Mouse (Mus musculus): ENCODE results near the gene Myof.

The Myof gene

DNA sequence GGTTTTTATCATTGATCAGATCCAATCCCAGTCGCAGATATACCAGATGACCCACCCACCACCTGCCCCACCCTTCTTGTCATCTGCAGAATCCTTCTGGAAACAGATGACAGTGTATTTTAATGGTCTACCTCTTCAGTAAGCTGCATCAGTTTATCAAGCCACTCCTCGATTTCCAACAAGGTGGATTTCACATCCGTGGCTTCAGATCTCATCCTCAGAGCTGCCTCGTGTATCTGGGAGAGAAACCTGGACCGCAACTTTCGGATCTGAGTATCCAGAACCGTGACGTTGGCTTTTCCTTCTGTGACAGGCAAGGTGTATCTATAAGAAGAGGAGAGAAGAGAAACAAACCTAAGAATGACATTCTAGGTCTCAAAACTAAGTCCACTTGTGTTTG lies 89.1 kb downstream of the Myof start:
- DNase-seq (ENCODE audit: inconsistent ontology term), result no peak

GRCm38 (mm10) chr19:37946696-37947095 lies 96.7 kb downstream of the Myof start:
- peak; percentile 17 for DNase-seq (ENCODE audit: inconsistent ontology term)

GRCm38 (mm10) chr19:37946053-37946452 lies 97.3 kb downstream of the Myof start:
- no peak for DNase-seq (ENCODE audit: inconsistent ontology term)

DNA sequence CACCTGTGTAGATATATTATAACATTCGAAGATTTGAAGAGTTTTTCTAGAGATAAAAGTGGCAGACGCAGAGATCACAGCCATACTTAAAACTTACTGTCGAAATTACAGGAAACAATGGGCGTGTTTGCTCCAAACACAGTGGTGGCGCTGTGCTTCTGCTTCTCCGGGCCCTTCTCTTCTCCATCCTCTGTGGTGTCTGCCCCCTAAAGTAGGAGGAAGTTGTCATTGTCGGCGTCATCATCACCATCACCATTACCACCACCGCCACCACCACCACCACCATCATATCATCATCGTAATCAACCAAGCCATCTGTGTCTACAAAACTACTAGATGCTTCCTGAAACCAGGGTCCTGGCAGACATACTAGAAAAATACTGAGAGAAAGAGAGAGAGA lies 104.2 kb downstream of the Myof start:
- no peak for DNase-seq (ENCODE audit: inconsistent ontology term)

GRCm38 (mm10) chr19:37937092-37937491 lies 106.3 kb downstream of the Myof start:
- DNase-seq (ENCODE audit: inconsistent ontology term), result no peak

GRCm38 (mm10) chr19:37934640-37935039 lies 108.7 kb downstream of the Myof start:
- DNase-seq (ENCODE audit: inconsistent ontology term), result no peak

DNA sequence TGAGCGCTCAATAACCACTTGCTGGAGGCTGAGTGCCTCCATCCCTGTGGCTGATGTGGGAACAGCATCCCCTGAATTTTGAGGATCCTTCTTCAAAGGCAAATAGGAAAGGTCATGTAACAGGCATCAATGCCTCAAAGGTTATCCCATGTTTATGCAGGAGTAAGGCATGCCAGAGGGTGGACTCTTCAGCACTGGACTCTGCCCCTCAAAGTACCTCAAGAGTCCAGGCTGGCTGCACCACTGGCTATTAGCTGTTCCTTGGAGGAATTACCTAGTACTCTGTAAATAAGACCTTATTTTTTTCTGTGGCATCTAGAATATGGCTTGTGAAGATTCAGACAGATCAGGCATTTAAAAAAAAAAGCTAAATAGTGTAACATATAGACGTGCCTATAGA lies 111.2 kb downstream of the Myof start:
- DNase-seq (ENCODE audit: inconsistent ontology term), result no peak

DNA sequence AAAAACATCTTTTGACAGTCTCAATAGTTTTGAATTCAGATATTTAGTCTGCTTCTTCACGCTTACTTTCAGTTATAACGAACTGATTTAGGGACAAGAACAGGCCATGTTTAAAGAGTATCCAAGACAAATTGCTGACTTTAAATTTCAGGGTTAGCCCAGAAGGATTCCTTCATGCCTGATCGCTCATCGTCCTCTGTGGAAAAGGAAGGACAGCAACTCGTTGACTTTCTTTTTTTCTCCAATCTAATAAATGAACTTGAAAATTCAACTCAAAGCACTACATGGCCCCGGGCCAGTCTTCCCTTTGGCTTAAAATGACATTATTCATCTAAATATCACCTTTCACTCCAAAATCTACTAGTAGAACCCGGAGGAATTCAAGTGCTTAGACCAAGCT lies 115.5 kb downstream of the Myof start:
- DNase-seq (ENCODE audit: inconsistent ontology term), result no peak

- DNase-seq (ENCODE audit: inconsistent ontology term), result no peak
Measured at GRCm38 (mm10) chr19:37925323-37925722, 118.1 kb downstream of the Myof start.

GRCm38 (mm10) chr19:37924266-37924665 lies 119.1 kb downstream of the Myof start:
- no peak for DNase-seq (ENCODE audit: inconsistent ontology term)

DNA sequence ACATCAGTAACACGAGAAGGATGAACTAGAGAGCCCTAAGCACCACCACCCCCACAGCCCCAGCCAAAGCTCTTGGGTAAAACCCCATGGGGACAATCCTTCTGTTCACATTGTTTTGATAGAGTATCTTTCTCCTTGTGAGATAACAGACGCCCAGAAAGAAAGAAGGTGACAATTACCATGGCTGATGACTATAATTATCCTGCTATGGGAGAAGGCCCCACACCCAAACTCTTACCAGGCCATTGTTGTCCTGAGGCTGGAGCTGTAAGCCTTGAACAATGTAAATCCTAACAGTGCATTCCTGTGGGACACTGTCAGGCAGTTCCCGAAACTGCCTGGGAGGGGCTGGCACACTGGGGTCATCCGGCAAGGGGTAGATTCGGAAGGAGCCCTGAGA lies 122.3 kb downstream of the Myof start:
- no peak for DNase-seq (ENCODE audit: inconsistent ontology term)

GRCm38 (mm10) chr19:37918515-37918932 lies 124.9 kb downstream of the Myof start:
- no peak for DNase-seq (ENCODE audit: inconsistent ontology term)

- no peak for DNase-seq (ENCODE audit: inconsistent ontology term)
Measured at GRCm38 (mm10) chr19:37914261-37914660, 129.1 kb downstream of the Myof start.

DNA sequence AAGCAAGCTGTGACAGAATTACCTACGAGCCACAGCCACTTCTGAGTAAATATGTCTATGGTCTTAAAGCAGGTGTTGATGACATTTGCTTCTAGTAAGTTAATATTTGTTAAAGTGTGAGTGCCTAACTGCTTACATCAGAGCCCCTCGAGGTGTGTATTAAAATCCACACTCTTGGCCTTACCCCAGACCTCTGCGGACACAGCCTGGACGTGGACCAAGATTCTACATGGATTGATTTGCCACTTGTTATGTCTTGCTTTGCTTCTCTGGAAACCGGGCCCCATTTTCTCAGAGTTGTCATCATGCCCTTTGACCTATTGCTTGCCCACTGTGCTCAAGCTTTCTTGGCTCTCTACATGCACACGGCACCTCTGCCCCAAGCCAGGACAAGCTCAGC lies 130.9 kb downstream of the Myof start:
- no peak for DNase-seq (ENCODE audit: inconsistent ontology term)

DNA sequence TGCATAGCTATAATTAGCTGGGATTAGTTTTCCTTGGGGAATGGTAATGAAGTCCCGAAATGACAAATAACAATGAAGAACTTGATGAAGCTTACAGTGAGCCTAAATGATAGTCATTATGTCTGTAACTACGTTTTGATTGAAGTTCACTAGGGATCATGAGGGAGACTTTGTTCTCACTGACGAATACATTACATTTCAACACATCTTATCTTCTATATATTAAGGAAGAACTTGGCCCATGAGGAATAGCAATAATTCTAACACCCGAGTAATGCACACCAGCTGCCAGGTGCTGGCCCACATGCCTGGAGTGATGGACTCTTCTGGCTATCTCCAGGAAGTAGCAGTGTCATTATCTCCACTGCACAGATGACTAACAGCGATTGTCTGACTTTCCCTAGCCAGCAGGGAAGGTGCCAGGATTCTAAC lies 133.5 kb downstream of the Myof start:
- DNase-seq (ENCODE audit: inconsistent ontology term), result peak; percentile 28

- DNase-seq (ENCODE audit: inconsistent ontology term), result peak; percentile 32
Measured at GRCm38 (mm10) chr19:37907451-37908320, 135.7 kb downstream of the Myof start.

- no peak for DNase-seq (ENCODE audit: inconsistent ontology term)
Measured at GRCm38 (mm10) chr19:37906916-37907315, 136.5 kb downstream of the Myof start.

DNA sequence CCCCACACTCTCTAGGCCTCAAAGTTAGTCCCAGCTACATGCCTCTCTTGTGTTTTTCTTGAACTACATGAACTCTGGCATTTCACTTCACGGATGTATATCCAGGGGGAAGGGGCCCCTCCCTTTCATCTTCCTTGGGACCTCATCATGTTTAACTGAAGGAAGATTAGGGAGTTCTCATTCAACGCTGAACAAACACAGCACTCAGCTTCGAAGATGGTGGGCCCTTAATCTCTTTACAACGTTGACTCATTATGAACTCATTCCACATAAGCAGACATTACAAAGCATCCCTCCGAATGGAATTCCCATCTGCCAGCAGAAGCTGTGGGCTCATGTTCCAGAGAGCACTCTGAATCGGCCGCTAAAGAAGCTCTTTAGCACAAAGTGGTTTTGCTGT lies 147.3 kb downstream of the Myof start:
- DNase-seq (ENCODE audit: inconsistent ontology term), result peak; percentile 77

GRCm38 (mm10) chr19:37891006-37891405 lies 152.4 kb downstream of the Myof start:
- DNase-seq (ENCODE audit: inconsistent ontology term), result no peak

GRCm38 (mm10) chr19:37886355-37887120 lies 156.8 kb downstream of the Myof start:
- peak; percentile 92 for DNase-seq (ENCODE audit: inconsistent ontology term)

DNA sequence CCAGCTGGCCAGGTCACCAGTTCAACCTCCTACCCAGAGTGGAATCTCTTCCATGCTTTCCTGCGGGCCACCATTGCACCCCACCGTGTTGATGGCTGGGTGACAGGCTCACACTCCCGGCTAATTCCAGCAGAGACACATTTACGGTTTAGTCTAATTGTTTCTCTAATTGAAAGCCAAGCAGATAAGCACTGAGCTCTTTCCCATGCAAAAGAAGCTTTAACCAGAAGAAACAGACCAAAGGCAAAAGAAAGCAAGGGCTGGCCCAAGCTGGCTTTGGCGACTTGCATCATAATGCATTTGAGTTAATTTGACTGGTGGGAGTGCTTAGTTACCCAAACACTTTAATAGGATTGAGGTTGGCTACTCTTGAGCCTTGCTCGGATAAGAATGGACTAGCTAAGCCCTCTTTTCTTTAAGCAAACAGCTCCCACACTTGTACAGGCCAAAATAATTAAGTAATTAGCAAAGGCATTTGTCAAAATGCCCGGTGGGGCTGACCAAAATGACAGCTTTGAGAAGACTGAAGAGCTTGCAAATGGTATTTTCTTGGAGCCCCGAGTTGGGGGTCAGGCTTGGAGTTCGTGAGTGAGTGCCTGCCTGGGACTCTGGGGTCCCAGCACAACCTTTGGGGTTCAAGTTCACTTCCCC lies 161.8 kb downstream of the Myof start:
- peak; percentile 84 for DNase-seq (ENCODE audit: inconsistent ontology term)

DNA sequence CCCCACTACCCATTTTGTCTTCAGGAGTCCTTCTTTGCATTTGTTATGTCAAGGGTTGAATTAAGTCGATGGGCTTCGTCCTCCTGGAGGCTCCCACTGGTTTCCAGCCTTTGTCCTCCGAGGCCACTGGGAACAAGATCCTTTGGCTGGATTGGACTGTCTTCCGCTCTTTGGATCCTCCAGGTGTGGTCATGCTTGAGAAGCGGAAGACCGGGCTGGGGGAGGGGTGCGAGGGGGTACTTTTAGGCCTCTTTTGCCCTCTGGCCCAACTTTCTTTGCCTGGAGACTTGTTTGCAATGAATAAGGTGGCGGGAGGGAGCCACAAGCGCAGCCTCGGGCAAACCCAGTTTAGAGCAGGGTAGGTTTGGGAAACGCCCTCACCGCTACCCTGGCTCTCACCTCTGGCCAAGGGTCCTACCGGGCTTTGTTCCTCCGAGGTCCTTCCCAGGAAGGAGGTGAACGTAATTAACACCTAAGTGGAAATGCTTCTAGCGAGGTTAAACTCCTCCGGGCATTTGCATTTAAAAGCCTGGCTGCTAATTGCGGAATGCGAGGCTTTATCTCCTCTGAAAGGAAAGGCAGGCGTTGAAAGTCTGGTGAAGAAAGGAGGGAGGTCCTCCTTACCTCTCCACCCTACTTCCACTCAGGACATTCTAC lies 165.7 kb downstream of the Myof start:
- DNase-seq (ENCODE audit: inconsistent ontology term), result no peak

Data from Muller cell, postnatal 12 days (primary cell).